Comparison of ENCODE assay signal across 15 mouse cellular contexts in the genomic region with DNA sequence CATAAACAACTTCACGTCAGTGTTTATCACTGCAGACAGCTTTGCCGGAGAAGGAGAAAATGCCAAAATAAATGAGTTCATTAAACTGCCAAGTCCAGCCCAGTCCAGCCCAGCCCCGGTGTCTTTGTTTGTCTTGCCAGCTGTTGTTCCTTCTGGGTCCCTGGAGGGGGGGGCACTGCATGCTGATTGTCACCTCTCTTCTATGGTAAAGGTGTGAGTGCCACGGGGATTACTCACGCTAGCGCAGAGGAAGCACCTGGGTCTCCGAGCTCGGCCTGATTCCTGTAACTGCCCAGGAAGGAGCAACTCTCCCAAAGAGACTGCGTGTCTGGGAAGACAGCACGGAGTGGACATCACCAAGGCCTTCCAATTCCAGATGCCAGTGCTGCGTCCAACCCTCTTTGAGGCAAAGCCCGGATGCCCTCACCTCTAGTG. TPM values are rescaled to one million over a fixed set of nuclear protein-coding genes. Genes with fewer than 3 reads are reported as not detected.
DNase-seq lines count a peak whose midpoint lies in the region; ATAC-seq and TF ChIP-seq lines count a peak whose summit lies in the region.
"Had no signal": no experiment of that assay in that cellular context is flagged by ENCODE, and none has a peak within 500 bp of the region (broad histone marks: within the 10 kb centered on the region; RNA-seq: fewer than 3 reads in every experiment).

No protein-coding gene starts in this region.

- H3K27ac ChIP-seq in heart, embryonic 10.5 days = no peak overlapping the region
- 0 out of 2 replicates have a peak overlapping the region, but pooled peaks have one; percentile 9 for H3K27ac ChIP-seq in midbrain, embryonic 10.5 days (replicated peaks)
- H3K27ac ChIP-seq in midbrain, postnatal 0 days (ENCODE audit: low read depth, low read length) = no peak overlapping the region
- peak overlapping the region; percentile 42; the same call in 1 of the 2 replicates for H3K27ac ChIP-seq in lung, embryonic 15.5 days
- H3K27ac ChIP-seq: embryonic facial prominence, embryonic 10.5 days; liver, embryonic 13.5 days; stomach, embryonic 15.5 days had no signal

- H3K4me2 ChIP-seq in midbrain, postnatal 0 days (ENCODE audit: low read depth, low read length, poor library complexity, severe bottlenecking) = no peak overlapping the region
- no peak overlapping the region; the same call in 1 of the 2 replicates for H3K4me2 ChIP-seq in lung, embryonic 15.5 days
- H3K4me2 ChIP-seq: liver, embryonic 13.5 days; stomach, embryonic 15.5 days had no signal

- H3K9me3 ChIP-seq in heart, embryonic 10.5 days = no peaks in the 10 kb centered on the region
- no peaks in the 10 kb centered on the region for H3K9me3 ChIP-seq in midbrain, embryonic 10.5 days (replicated peaks)
- H3K9me3 ChIP-seq in midbrain, postnatal 0 days (ENCODE audit: low read length) = no peaks in the 10 kb centered on the region
- H3K9me3 ChIP-seq in lung, embryonic 15.5 days = no peaks in the 10 kb centered on the region
- H3K9me3 ChIP-seq: embryonic facial prominence, embryonic 10.5 days; liver, embryonic 13.5 days; stomach, embryonic 15.5 days had no signal

- peaks cover 10% of the 10 kb centered on the region; the same call in 1 of the 2 replicates for H3K4me1 ChIP-seq in heart, embryonic 10.5 days
- no peaks in the 10 kb centered on the region for H3K4me1 ChIP-seq in midbrain, embryonic 10.5 days
- H3K4me1 ChIP-seq in midbrain, postnatal 0 days (ENCODE audit: insufficient read depth, low read length) = no peaks in the 10 kb centered on the region
- H3K4me1 ChIP-seq in lung, embryonic 15.5 days = peaks cover 8% of the 10 kb centered on the region
- H3K4me1 ChIP-seq: embryonic facial prominence, embryonic 10.5 days; liver, embryonic 13.5 days had no signal

- TF ChIP-seq CTCF in midbrain, postnatal 0 days (IDR thresholded peaks at IDR 0.05) = no peak

- no peaks in the 10 kb centered on the region for H3K36me3 ChIP-seq in heart, embryonic 10.5 days
- H3K36me3 ChIP-seq in midbrain, embryonic 10.5 days = no peaks in the 10 kb centered on the region
- H3K36me3 ChIP-seq in midbrain, postnatal 0 days (ENCODE audit: insufficient read depth, low read length) = no peaks in the 10 kb centered on the region
- no peaks in the 10 kb centered on the region for H3K36me3 ChIP-seq in lung, embryonic 15.5 days
- H3K36me3 ChIP-seq: embryonic facial prominence, embryonic 10.5 days; liver, embryonic 13.5 days; stomach, embryonic 15.5 days had no signal

- no peak for ATAC-seq in midbrain, postnatal 0 days (ENCODE audit: low FRiP score)
- ATAC-seq in lung, embryonic 15.5 days (ENCODE audit: borderline replicate concordance, extremely low read depth, low FRiP score, low TSS enrichment) = peak; percentile 58

- WGBS in heart, embryonic 10.5 days = 70% methylated on average over 12 of the region's 12 CpGs
- WGBS in midbrain, embryonic 10.5 days = 83% methylated on average over 12 of the region's 12 CpGs
- WGBS in midbrain, postnatal 0 days = 75% methylated on average over 12 of the region's 12 CpGs
- 37% methylated on average over 12 of the region's 12 CpGs for WGBS in lung, embryonic 15.5 days

- no peak overlapping the region for H3K9ac ChIP-seq in midbrain, postnatal 0 days (replicated peaks; ENCODE audit: low read length, poor library complexity, severe bottlenecking)
- no peak overlapping the region for H3K9ac ChIP-seq in lung, embryonic 15.5 days
- H3K9ac ChIP-seq: liver, embryonic 13.5 days; stomach, embryonic 15.5 days had no signal

- DNase-seq in heart, adult 11 months = peak; percentile 97
- no peak for DNase-seq in heart, embryonic 10.5 days (ENCODE audit: low spot score)
- DNase-seq in midbrain, embryonic 10.5 days (ENCODE audit: low spot score) = no peak
- DNase-seq in midbrain, postnatal 0 days (ENCODE audit: low spot score) = no peak
- no peak for DNase-seq in urinary bladder, postnatal 10 days (ENCODE audit: low spot score)
- no peak for DNase-seq in ovary, postnatal 10 days (ENCODE audit: low spot score)
- DNase-seq: adrenal gland, adult 8-10 months; B cell, adult 2 months; cerebellum, postnatal 10 days; liver, embryonic 13.5 days; midbrain, embryonic 14.5 days; thymus, postnatal 25 days had no signal

- H3K4me3 ChIP-seq in heart, embryonic 10.5 days = no peak overlapping the region
- no peak overlapping the region for H3K4me3 ChIP-seq in midbrain, embryonic 10.5 days
- H3K4me3 ChIP-seq in midbrain, postnatal 0 days (ENCODE audit: low read depth, low read length) = no peak overlapping the region
- H3K4me3 ChIP-seq in lung, embryonic 15.5 days = no peak overlapping the region
- H3K4me3 ChIP-seq: embryonic facial prominence, embryonic 10.5 days; liver, embryonic 13.5 days; stomach, embryonic 15.5 days had no signal

- peaks cover 10% of the 10 kb centered on the region; the same call in 1 of the 2 replicates for H3K27me3 ChIP-seq in heart, embryonic 10.5 days (ENCODE audit: insufficient read depth, poor library complexity, severe bottlenecking)
- H3K27me3 ChIP-seq in midbrain, embryonic 10.5 days (ENCODE audit: low read depth, poor library complexity, severe bottlenecking) = no peaks in the 10 kb centered on the region
- H3K27me3 ChIP-seq in midbrain, postnatal 0 days (ENCODE audit: insufficient read depth, low read length) = no peaks in the 10 kb centered on the region
- H3K27me3 ChIP-seq in lung, embryonic 15.5 days = no peaks in the 10 kb centered on the region
- H3K27me3 ChIP-seq: liver, embryonic 13.5 days; stomach, embryonic 15.5 days had no signal

RNA-seq across cellular contexts. Expression of a gene that starts 12.7 kb away (rescaled TPM):
- 41.9 and 60.6 TPM in 2 replicates for polyA plus RNA-seq in heart, embryonic 10.5 days (2016; fragmentation: Nextera tagmentation; extraction: Ambion mirVana)
- 17.8 and 22.2 TPM in 2 replicates for polyA plus RNA-seq in midbrain, embryonic 10.5 days (2016; fragmentation: Nextera tagmentation; extraction: Ambion mirVana)
- total RNA-seq in midbrain, postnatal 0 days (2014; rRNA removed) = 81.2 and 104 TPM in 2 replicates
- 50.7 and 53.2 TPM in 2 replicates for polyA plus RNA-seq in midbrain, postnatal 0 days (2015; fragmentation: Nextera tagmentation; extraction: Ambion mirVana)
- 39.3 and 48.2 TPM in 2 replicates for polyA plus RNA-seq in lung, embryonic 15.5 days (2015; fragmentation: Nextera tagmentation; extraction: Ambion mirVana)

RNA-seq across cellular contexts. Expression of a gene that starts 58.5 kb away (rescaled TPM):
- polyA plus RNA-seq in heart, embryonic 10.5 days (2016; fragmentation: Nextera tagmentation; extraction: Ambion mirVana) = 11.2 and 11.8 TPM in 2 replicates
- polyA plus RNA-seq in midbrain, embryonic 10.5 days (2016; fragmentation: Nextera tagmentation; extraction: Ambion mirVana) = 10.2 and 11.0 TPM in 2 replicates
- total RNA-seq in midbrain, postnatal 0 days (2014; rRNA removed) = 19.9 and 22.4 TPM in 2 replicates
- 10.7 and 11.0 TPM in 2 replicates for polyA plus RNA-seq in midbrain, postnatal 0 days (2015; fragmentation: Nextera tagmentation; extraction: Ambion mirVana)
- polyA plus RNA-seq in lung, embryonic 15.5 days (2015; fragmentation: Nextera tagmentation; extraction: Ambion mirVana) = 14.0 and 15.0 TPM in 2 replicates

Comparison
In these comparisons a context has a peak if more than half of its experiments do, and no peak if none do; other contexts are left out.
1. H3K27ac ChIP-seq: peak in midbrain, embryonic 10.5 days (single experiment) and lung, embryonic 15.5 days (single experiment); none in heart, embryonic 10.5 days (single experiment) and midbrain, postnatal 0 days (single experiment).